Mouse (Mus musculus) lung, adult 2 months (tissue): ENCODE measurements around the gene Zc3hav1.

Source experiments
- CTCF ChIP-seq: fragments of 200-500 bp; IDR thresholded peaks from 2 replicates; pipeline ENCODE4 v1.5.1; 2011; ENCODE audit warnings: mild to moderate bottlenecking, low read length, control low read depth; ENCODE audit not compliant: insufficient read depth
- POLR2A ChIP-seq: fragments of 200-500 bp; IDR thresholded peaks from 2 replicates; pipeline ENCODE4 v1.6.1; 2011; ENCODE audit warnings: low read depth, mild to moderate bottlenecking, control low read depth, low read length, borderline replicate concordance; ENCODE audit errors: extremely low read depth

DNA sequence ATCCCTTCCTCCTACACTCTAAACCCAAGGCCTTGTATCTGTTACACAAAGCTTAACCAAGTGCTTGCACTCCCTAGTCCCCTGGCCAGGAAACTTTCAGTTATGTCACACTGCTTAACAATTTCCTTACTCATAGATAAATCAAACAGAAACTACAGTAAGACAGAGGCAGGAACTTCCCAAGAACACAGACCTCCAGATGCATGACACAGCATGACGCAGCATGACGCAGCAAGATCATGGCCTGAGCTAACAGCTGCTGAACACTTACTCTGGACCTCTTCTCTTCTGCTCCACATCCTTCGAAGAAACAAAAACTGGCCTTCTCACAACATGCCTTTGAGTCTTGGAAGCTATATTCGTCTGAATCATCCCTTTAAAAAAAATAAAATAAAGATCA lies 38.4 kb downstream of the Zc3hav1 start:
- no peak for TF ChIP-seq POLR2A
- no peak for TF ChIP-seq CTCF
